Mouse (Mus musculus) CH12.LX (cell line): Measurements from ENCODE around the gene Nubpl.

Experiments
- CHD2 ChIP-seq: IDR thresholded peaks from 2 replicates; pipeline ENCODE4 v1.6.1; 2011; ENCODE audit warnings: low read length, improper control_type of control experiment
- CTCF ChIP-seq, 2 experiments: IDR thresholded peaks in 1 of 2; conservative IDR thresholded peaks in 1 of 2; 2 replicates each; pipeline ENCODE4 v1.5.1; 2011 to 2012; ENCODE audit warnings: low read depth in 2 of 2, low read length in 2 of 2, improper control_type of control experiment in 1 of 2, inconsistent platforms in 1 of 2, mild to moderate bottlenecking in 1 of 2, moderate library complexity in 1 of 2
- E2F4 ChIP-seq: IDR thresholded peaks from 2 replicates; pipeline ENCODE4 v1.6.1; 2011; ENCODE audit warnings: low read depth, low read length, improper control_type of control experiment; ENCODE audit not compliant: insufficient replicate concordance
- EP300 ChIP-seq: IDR thresholded peaks from 2 replicates; pipeline ENCODE4 v1.6.1; 2011; ENCODE audit warnings: low read length, improper control_type of control experiment
- MAZ ChIP-seq: IDR thresholded peaks from 2 replicates; pipeline ENCODE4 v1.6.1; 2012; ENCODE audit warnings: low read depth, mild to moderate bottlenecking, inconsistent platforms, low read length, improper control_type of control experiment, moderate library complexity
- POLR2A ChIP-seq: IDR thresholded peaks from 2 replicates; pipeline ENCODE4 v1.6.1; 2011; ENCODE audit warnings: low read depth, mild to moderate bottlenecking, improper control_type of control experiment, low read length
- TBP ChIP-seq: conservative IDR thresholded peaks from 2 replicates; pipeline ENCODE4 v1.6.1; 2011; ENCODE audit warnings: low read depth, low read length, improper control_type of control experiment
- UBTF ChIP-seq: IDR thresholded peaks from 2 replicates; pipeline ENCODE4 v1.6.1; 2012; ENCODE audit warnings: low read depth, mild to moderate bottlenecking, inconsistent platforms, low read length, improper control_type of control experiment, moderate library complexity
- ZC3H11A ChIP-seq: IDR thresholded peaks from 2 replicates; pipeline ENCODE4 v1.6.1; 2012; ENCODE audit warnings: low read depth, mild to moderate bottlenecking, inconsistent platforms, low read length, improper control_type of control experiment
- ZKSCAN1 ChIP-seq: IDR thresholded peaks from 2 replicates; pipeline ENCODE4 v1.6.1; 2012; ENCODE audit warnings: low read depth, inconsistent platforms, low read length, improper control_type of control experiment, borderline replicate concordance

DNA sequence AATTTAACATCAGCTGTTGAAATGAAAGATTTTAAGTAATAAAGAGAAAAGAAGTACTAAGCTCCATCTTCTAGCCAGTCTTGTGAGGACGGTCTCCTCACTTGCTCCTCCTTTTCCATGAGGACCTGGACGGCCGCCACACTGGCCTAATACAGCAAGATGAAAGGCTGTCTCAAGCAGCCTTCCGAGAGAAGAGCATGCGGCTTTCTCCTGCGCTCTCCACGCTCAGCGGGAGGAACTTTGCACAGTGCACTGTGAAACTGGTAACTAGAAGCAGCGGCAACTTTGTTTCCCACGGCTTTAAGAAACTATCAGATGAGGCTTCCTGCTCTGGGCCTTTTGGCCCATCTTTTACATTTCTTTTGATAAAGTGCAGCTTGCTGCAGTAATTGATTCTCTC, 34.7 kb downstream of the Nubpl start:
- TF ChIP-seq POLR2A, result no peak
- TF ChIP-seq MAZ, result no peak
- TF ChIP-seq TBP, result no peak
- TF ChIP-seq UBTF, result no peak
- no peak for TF ChIP-seq CTCF (conservative IDR thresholded peaks at IDR 0.05 in 1 of 2, IDR thresholded peaks at IDR 0.05 in 1 of 2; ENCODE audit: low read depth in 2 of 2, low read length in 2 of 2)
- TF ChIP-seq ZKSCAN1, result no peak
- no peak for TF ChIP-seq E2F4
- TF ChIP-seq ZC3H11A, result no peak
- TF ChIP-seq EP300, result no peak
- TF ChIP-seq CHD2, result no peak
